ENCODE assay signal across 12 mouse cellular contexts in genomic region chr9:71726121-71726520, GRCm38 (mm10). TPM values are rescaled to one million over a fixed set of nuclear protein-coding genes. Genes with fewer than 3 reads are reported as not detected.
DNase-seq lines count a peak whose midpoint lies in the region; ATAC-seq and TF ChIP-seq lines count a peak whose summit lies in the region.
"Had no signal": no experiment of that assay in that cellular context is flagged by ENCODE, and none has a peak within 500 bp of the region (broad histone marks: within the 10 kb centered on the region; RNA-seq: fewer than 3 reads in every experiment).

No protein-coding gene starts in this region.

- no peaks in the 10 kb centered on the region for H3K36me3 ChIP-seq in midbrain, postnatal 0 days (ENCODE audit: insufficient read depth, low read length)
- H3K36me3 ChIP-seq: forebrain, embryonic 12.5 days; limb, embryonic 10.5 days had no signal

- H3K27me3 ChIP-seq in midbrain, postnatal 0 days (ENCODE audit: insufficient read depth, low read length), result no peaks in the 10 kb centered on the region
- H3K27me3 ChIP-seq: lung, embryonic 15.5 days had no signal

- H3K9ac ChIP-seq in midbrain, postnatal 0 days (replicated peaks; ENCODE audit: low read length, poor library complexity, severe bottlenecking), result no peak overlapping the region
- H3K9ac ChIP-seq: forebrain, embryonic 12.5 days; lung, embryonic 15.5 days had no signal

- intact Hi-C loops in gastrocnemius, postnatal 36 days (cut with DNase I), result no loop called here

- H3K27ac ChIP-seq in midbrain, postnatal 0 days (ENCODE audit: low read depth, low read length), result no peak overlapping the region
- H3K27ac ChIP-seq: forebrain, embryonic 12.5 days; limb, embryonic 10.5 days; lung, embryonic 15.5 days had no signal

- WGBS in midbrain, postnatal 0 days, result 87% methylated on average over 3 of the region's 3 CpGs

- no peak overlapping the region for H3K4me2 ChIP-seq in midbrain, postnatal 0 days (ENCODE audit: low read depth, low read length, poor library complexity, severe bottlenecking)
- H3K4me2 ChIP-seq: forebrain, embryonic 12.5 days; lung, embryonic 15.5 days had no signal

- TF ChIP-seq CTCF in midbrain, postnatal 0 days (IDR thresholded peaks at IDR 0.05), result no peak

- H3K4me1 ChIP-seq in midbrain, postnatal 0 days (ENCODE audit: insufficient read depth, low read length), result 0 out of 2 replicates have a peak, but pooled peaks cover 6% of the 10 kb centered on the region

- ATAC-seq in midbrain, postnatal 0 days (ENCODE audit: low FRiP score), result no peak

- H3K4me3 ChIP-seq in midbrain, postnatal 0 days (ENCODE audit: low read depth, low read length), result no peak overlapping the region
- H3K4me3 ChIP-seq: forebrain, embryonic 12.5 days; limb, embryonic 10.5 days; lung, embryonic 15.5 days had no signal

- DNase-seq in cerebellum, postnatal 14 days, result peak; percentile 28 to 39
- DNase-seq in cerebellum, postnatal 4 days (ENCODE audit: low spot score in 2 of 2), result no peak
- DNase-seq in ovary, postnatal 36 days (ENCODE audit: low spot score), result peak; percentile 29
- no peak for DNase-seq in ovary, postnatal 14 days (ENCODE audit: low spot score)
- DNase-seq in gastrocnemius, postnatal 36 days, result peak; percentile 44 to 48
- peak; percentile 89 to 93 for DNase-seq in kidney, postnatal 36 days
- DNase-seq in midbrain, postnatal 0 days (ENCODE audit: low spot score), result no peak
- DNase-seq in frontal cortex, postnatal 36 days (ENCODE audit: low spot score in 2 of 2), result no peak
- DNase-seq: embryo, embryonic 11 days had no signal

- H3K9me3 ChIP-seq in midbrain, postnatal 0 days (ENCODE audit: low read length), result no peaks in the 10 kb centered on the region
- H3K9me3 ChIP-seq: forebrain, embryonic 12.5 days; limb, embryonic 10.5 days; lung, embryonic 15.5 days had no signal

RNA-seq across cellular contexts. Expression of gene Cgnl1, which starts 45.3 kb away (rescaled TPM):
- total RNA-seq in gastrocnemius, postnatal 36 days (2021), result 1 to 10 TPM; 4.0 to 7.6 TPM
- total RNA-seq in midbrain, postnatal 0 days (2014; rRNA removed), result 5.7 and 11.2 TPM in 2 replicates
- 4.6 and 4.9 TPM in 2 replicates for polyA plus RNA-seq in midbrain, postnatal 0 days (2015; fragmentation: Nextera tagmentation; extraction: Ambion mirVana)

Comparison
In these comparisons a context has a peak if more than half of its experiments do, and no peak if none do; other contexts are left out.
1. DNase-seq: peak in cerebellum, postnatal 14 days (2 of 2), ovary, postnatal 36 days (single experiment), gastrocnemius, postnatal 36 days (2 of 2) and kidney, postnatal 36 days (2 of 2); none in cerebellum, postnatal 4 days (0 of 2), ovary, postnatal 14 days (single experiment), midbrain, postnatal 0 days (single experiment) and frontal cortex, postnatal 36 days (0 of 2).